Comparison of ENCODE assay signal across 14 mouse cellular contexts in genomic region chr7:90049831-90050237, GRCm38 (mm10).
DNase-seq lines count a peak whose midpoint lies in the region; ATAC-seq and TF ChIP-seq lines count a peak whose summit lies in the region.
"Had no signal": no experiment of that assay in that cellular context is flagged by ENCODE, and none has a peak within 500 bp of the region (broad histone marks: within the 10 kb centered on the region; RNA-seq: fewer than 3 reads in every experiment).

No protein-coding gene starts in this region.

- intact Hi-C loops in gastrocnemius, postnatal 36 days (cut with DNase I), result no loop called here
- intact Hi-C loops in left cerebral cortex, postnatal 10 days (cut with DNase I), result no loop called here

- no peaks in the 10 kb centered on the region for H3K36me3 ChIP-seq in hindbrain, embryonic 10.5 days
- H3K36me3 ChIP-seq in hindbrain, embryonic 16.5 days (ENCODE audit: control insufficient read depth, insufficient read depth, low read length), result no peaks in the 10 kb centered on the region
- no peaks in the 10 kb centered on the region for H3K36me3 ChIP-seq in limb, embryonic 14.5 days (ENCODE audit: control insufficient read depth, insufficient read depth, low read length)
- H3K36me3 ChIP-seq: forebrain, embryonic 10.5 days; midbrain, embryonic 10.5 days had no signal

- H3K4me3 ChIP-seq in hindbrain, embryonic 10.5 days, result no peak overlapping the region
- H3K4me3 ChIP-seq in hindbrain, embryonic 16.5 days (ENCODE audit: low read length), result no peak overlapping the region
- no peak overlapping the region for H3K4me3 ChIP-seq in limb, embryonic 14.5 days (replicated peaks; ENCODE audit: low read length)
- H3K4me3 ChIP-seq: forebrain, embryonic 10.5 days; midbrain, embryonic 10.5 days had no signal

- H3K4me1 ChIP-seq in hindbrain, embryonic 10.5 days (replicated peaks), result peaks cover 26% of the 10 kb centered on the region
- H3K4me1 ChIP-seq in hindbrain, embryonic 16.5 days (ENCODE audit: control insufficient read depth, insufficient read depth, low read depth, low read length), result no peaks in the 10 kb centered on the region; the same call in 1 of the 2 replicates
- H3K4me1 ChIP-seq in limb, embryonic 14.5 days (ENCODE audit: control insufficient read depth, insufficient read depth, low read length), result no peaks in the 10 kb centered on the region

- H3K4me2 ChIP-seq in hindbrain, embryonic 16.5 days (ENCODE audit: low read length), result no peak overlapping the region
- H3K4me2 ChIP-seq in limb, embryonic 14.5 days (replicated peaks; ENCODE audit: low read depth, low read length, severe bottlenecking), result no peak overlapping the region
- H3K4me2 ChIP-seq: lung, embryonic 14.5 days had no signal

- CTCF ChIA-PET in Patski (lab: Charles Lee), result no interaction called here

- no peak for ATAC-seq in hindbrain, embryonic 16.5 days
- ATAC-seq in Patski, result peak; percentile 44
- peak; percentile 81 for ATAC-seq in limb, embryonic 14.5 days (ENCODE audit: low FRiP score, low read depth)

- in situ Hi-C loops in Patski (cut with MboI; ENCODE audit: low pct_unique_long_range_greater_than_20kb), result no loop called here

- no peak for TF ChIP-seq POLR2A in limb, embryonic 14.5 days (IDR thresholded peaks at IDR 0.05; ENCODE audit: borderline replicate concordance, extremely low read depth, insufficient read depth, insufficient read length)

- H3K9me3 ChIP-seq in hindbrain, embryonic 10.5 days, result no peaks in the 10 kb centered on the region
- no peaks in the 10 kb centered on the region for H3K9me3 ChIP-seq in hindbrain, embryonic 16.5 days (ENCODE audit: control insufficient read depth, low read length)
- H3K9me3 ChIP-seq in limb, embryonic 14.5 days (ENCODE audit: control insufficient read depth, low read length), result no peaks in the 10 kb centered on the region
- H3K9me3 ChIP-seq: forebrain, embryonic 10.5 days; midbrain, embryonic 10.5 days had no signal

- POLR2A ChIA-PET in Patski (lab: Charles Lee), result no interaction called here

- TF ChIP-seq CTCF in Patski (IDR thresholded peaks at IDR 0.05), result no peak

- peak overlapping the region; percentile 50; the same call in 1 of the 2 replicates for H3K27ac ChIP-seq in hindbrain, embryonic 10.5 days
- no peak overlapping the region for H3K27ac ChIP-seq in hindbrain, embryonic 16.5 days (ENCODE audit: low read depth, low read length)
- H3K27ac ChIP-seq in limb, embryonic 14.5 days (replicated peaks; ENCODE audit: low read depth, low read length), result no peak overlapping the region
- H3K27ac ChIP-seq: forebrain, embryonic 10.5 days; midbrain, embryonic 10.5 days had no signal

- no peaks in the 10 kb centered on the region for H3K27me3 ChIP-seq in hindbrain, embryonic 10.5 days (ENCODE audit: insufficient read depth, poor library complexity, severe bottlenecking)
- H3K27me3 ChIP-seq in hindbrain, embryonic 16.5 days (replicated peaks; ENCODE audit: control insufficient read depth, insufficient read depth, low read length), result no peaks in the 10 kb centered on the region
- no peaks in the 10 kb centered on the region for H3K27me3 ChIP-seq in Patski
- H3K27me3 ChIP-seq in limb, embryonic 14.5 days (ENCODE audit: control insufficient read depth, insufficient read depth, low read length), result no peaks in the 10 kb centered on the region

- WGBS in hindbrain, embryonic 10.5 days, result 72% methylated on average over 8 of the region's 8 CpGs
- 73% methylated on average over 8 of the region's 8 CpGs for WGBS in hindbrain, embryonic 16.5 days
- WGBS in limb, embryonic 14.5 days, result 73% methylated on average over 8 of the region's 8 CpGs

- no peak overlapping the region for H3K9ac ChIP-seq in hindbrain, embryonic 16.5 days (ENCODE audit: low read depth, low read length)
- no peak overlapping the region for H3K9ac ChIP-seq in limb, embryonic 14.5 days (ENCODE audit: low read depth, low read length, severe bottlenecking)
- H3K9ac ChIP-seq: lung, embryonic 14.5 days had no signal

- no peak for DNase-seq in hindbrain, embryonic 10.5 days (ENCODE audit: low spot score)
- DNase-seq in Patski (ENCODE audit: low read depth, low spot score), result no peak
- DNase-seq in gastrocnemius, postnatal 36 days, result peak; percentile 31 to 35
- peak; percentile 26 for DNase-seq in limb, embryonic 14.5 days (ENCODE audit: low spot score)
- DNase-seq in right cerebral cortex, adult 2 months (ENCODE audit: low spot score in 2 of 2), result no peak
- no peak for DNase-seq in left cerebral cortex, postnatal 10 days (ENCODE audit: extremely low spot score in 1 of 2, low spot score in 2 of 2)
- DNase-seq in MN1 (ENCODE audit: low spot score), result no peak
- DNase-seq: B cell, adult 2 months; heart, postnatal 14 days; lung, embryonic 14.5 days; right cerebral cortex, adult 18-20 months had no signal

Comparison
In these comparisons a context has a peak if more than half of its experiments do, and no peak if none do; other contexts are left out.
1. DNase-seq: peak in gastrocnemius, postnatal 36 days (2 of 2) and limb, embryonic 14.5 days (single experiment); none in hindbrain, embryonic 10.5 days (single experiment), Patski (single experiment), right cerebral cortex, adult 2 months (0 of 2), left cerebral cortex, postnatal 10 days (0 of 2) and MN1 (single experiment).